21 mouse cellular contexts compared by ENCODE assay signal in the genomic region with DNA sequence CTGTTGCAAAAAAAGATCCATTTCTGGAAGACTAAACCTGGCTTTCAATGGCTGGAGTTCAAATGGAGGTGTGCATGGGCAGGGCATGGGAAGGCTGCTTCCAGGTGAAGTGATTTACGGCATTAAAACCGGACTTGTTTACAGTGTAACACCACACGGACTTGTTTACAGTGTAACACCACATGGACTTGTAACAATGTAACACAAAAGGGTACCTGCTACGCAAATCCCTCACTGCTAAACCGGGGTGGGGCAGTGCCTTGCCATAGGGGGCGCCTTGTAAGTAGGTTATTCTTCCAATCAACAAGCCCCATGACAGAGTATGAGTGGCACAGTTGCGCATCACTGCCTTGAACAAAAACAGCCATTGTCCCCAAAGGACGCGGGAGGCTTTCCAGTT. TPM values are rescaled to one million over a fixed set of nuclear protein-coding genes. Genes with fewer than 3 reads are reported as not detected.
DNase-seq lines count a peak whose midpoint lies in the region; ATAC-seq and TF ChIP-seq lines count a peak whose summit lies in the region.
"Had no signal": no experiment of that assay in that cellular context is flagged by ENCODE, and none has a peak within 500 bp of the region (broad histone marks: within the 10 kb centered on the region; RNA-seq: fewer than 3 reads in every experiment).

No protein-coding gene starts in this region.

- 81% methylated on average over 9 of the region's 9 CpGs for WGBS in heart, embryonic 10.5 days
- 80% methylated on average over 9 of the region's 9 CpGs for WGBS in heart, embryonic 12.5 days
- WGBS in kidney, postnatal 0 days, result 58% methylated on average over 9 of the region's 9 CpGs
- WGBS in intestine, embryonic 15.5 days, result 59% methylated on average over 9 of the region's 9 CpGs

- no peaks in the 10 kb centered on the region for H3K27me3 ChIP-seq in heart, embryonic 10.5 days (ENCODE audit: insufficient read depth, poor library complexity, severe bottlenecking)
- H3K27me3 ChIP-seq in heart, embryonic 12.5 days (replicated peaks), result no peaks in the 10 kb centered on the region
- no peaks in the 10 kb centered on the region for H3K27me3 ChIP-seq in kidney, postnatal 0 days (ENCODE audit: insufficient read depth, low read length)
- H3K27me3 ChIP-seq in intestine, embryonic 15.5 days (replicated peaks), result no peaks in the 10 kb centered on the region
- H3K27me3 ChIP-seq: forebrain, embryonic 13.5 days; heart, embryonic 15.5 days; limb, embryonic 13.5 days; midbrain, embryonic 13.5 days; neural tube, embryonic 13.5 days had no signal

- no peaks in the 10 kb centered on the region for H3K9me3 ChIP-seq in heart, embryonic 10.5 days
- no peaks in the 10 kb centered on the region for H3K9me3 ChIP-seq in heart, embryonic 12.5 days (replicated peaks)
- H3K9me3 ChIP-seq in kidney, postnatal 0 days (replicated peaks; ENCODE audit: low read length), result no peaks in the 10 kb centered on the region
- H3K9me3 ChIP-seq in intestine, embryonic 15.5 days, result no peaks in the 10 kb centered on the region
- H3K9me3 ChIP-seq: forebrain, embryonic 13.5 days; heart, embryonic 15.5 days; limb, embryonic 13.5 days; midbrain, embryonic 13.5 days; neural tube, embryonic 13.5 days had no signal

- ATAC-seq in heart, embryonic 12.5 days (ENCODE audit: insufficient number of reproducible peaks, low FRiP score), result no peak
- ATAC-seq in kidney, postnatal 0 days (replicated peaks; ENCODE audit: low FRiP score, low read depth), result no peak
- ATAC-seq in intestine, embryonic 15.5 days, result no peak
- ATAC-seq: activated CD4-positive, CD25-positive, alpha-beta regulatory T cell, adult 4 months; forebrain, embryonic 13.5 days; inflammation-experienced regulatory T-cells, adult 6 months; midbrain, embryonic 13.5 days had no signal

- peak overlapping the region; percentile 83 for H3K27ac ChIP-seq in heart, embryonic 10.5 days
- no peak overlapping the region for H3K27ac ChIP-seq in heart, embryonic 12.5 days (ENCODE audit: poor library complexity, severe bottlenecking)
- H3K27ac ChIP-seq in kidney, postnatal 0 days, result no peak overlapping the region
- H3K27ac ChIP-seq in intestine, embryonic 15.5 days, result peak overlapping the region; percentile 51; the same call in 1 of the 2 replicates
- H3K27ac ChIP-seq: forebrain, embryonic 13.5 days; liver, embryonic 14.5 days; macrophage; midbrain, embryonic 13.5 days; neural tube, embryonic 13.5 days had no signal

- H3K4me3 ChIP-seq in heart, embryonic 10.5 days, result no peak overlapping the region
- H3K4me3 ChIP-seq in heart, embryonic 12.5 days, result no peak overlapping the region
- H3K4me3 ChIP-seq in kidney, postnatal 0 days (replicated peaks; ENCODE audit: low read depth, low read length), result no peak overlapping the region
- no peak overlapping the region for H3K4me3 ChIP-seq in intestine, embryonic 15.5 days (replicated peaks)
- H3K4me3 ChIP-seq: forebrain, embryonic 13.5 days; heart, embryonic 15.5 days; limb, embryonic 13.5 days; midbrain, embryonic 13.5 days; neural tube, embryonic 13.5 days had no signal

- H3K4me1 ChIP-seq in heart, embryonic 10.5 days, result peaks cover 60% of the 10 kb centered on the region
- peaks cover 42% of the 10 kb centered on the region for H3K4me1 ChIP-seq in heart, embryonic 12.5 days (replicated peaks)
- H3K4me1 ChIP-seq in kidney, postnatal 0 days (replicated peaks; ENCODE audit: insufficient read depth, low read length), result peaks cover 42% of the 10 kb centered on the region
- peaks cover 40% of the 10 kb centered on the region for H3K4me1 ChIP-seq in intestine, embryonic 15.5 days (replicated peaks)

- H3K9ac ChIP-seq in heart, embryonic 12.5 days, result no peak overlapping the region
- no peak overlapping the region for H3K9ac ChIP-seq in kidney, postnatal 0 days (ENCODE audit: low read depth, low read length)
- H3K9ac ChIP-seq in intestine, embryonic 15.5 days, result no peak overlapping the region
- H3K9ac ChIP-seq: forebrain, embryonic 13.5 days; heart, embryonic 15.5 days; limb, embryonic 13.5 days; liver, embryonic 14.5 days; midbrain, embryonic 13.5 days; neural tube, embryonic 13.5 days had no signal

- peak; percentile 33; the same call in 1 of the 2 replicates for TF ChIP-seq CTCF in kidney, postnatal 0 days (IDR thresholded peaks at IDR 0.05; ENCODE audit: low read depth)

- no peak for DNase-seq in heart, embryonic 10.5 days (ENCODE audit: low spot score)
- no peak for DNase-seq in kidney, postnatal 0 days (ENCODE audit: low spot score)
- DNase-seq in kidney, adult 9 months, result no peak
- peak; percentile 67 for DNase-seq in ES-CJ7 (ENCODE audit: low read depth, low spot score)
- no peak for DNase-seq in ovary, postnatal 14 days (ENCODE audit: low spot score)
- DNase-seq: cerebellum, adult 11 months; gastrocnemius, postnatal 10 days; heart, adult 18-20 months; thymus, adult 2 months had no signal

- H3K36me3 ChIP-seq in heart, embryonic 10.5 days, result peaks cover 35% of the 10 kb centered on the region
- H3K36me3 ChIP-seq in heart, embryonic 12.5 days, result peaks cover 3% of the 10 kb centered on the region; the same call in 1 of the 2 replicates
- H3K36me3 ChIP-seq in kidney, postnatal 0 days (ENCODE audit: insufficient read depth, low read length), result 0 out of 2 replicates have a peak, but pooled peaks cover 3% of the 10 kb centered on the region
- no peaks in the 10 kb centered on the region for H3K36me3 ChIP-seq in intestine, embryonic 15.5 days
- H3K36me3 ChIP-seq: heart, embryonic 15.5 days; midbrain, embryonic 13.5 days; neural tube, embryonic 13.5 days had no signal

- H3K4me2 ChIP-seq in heart, embryonic 12.5 days, result no peak overlapping the region
- H3K4me2 ChIP-seq in kidney, postnatal 0 days (ENCODE audit: low read length), result no peak overlapping the region
- no peak overlapping the region for H3K4me2 ChIP-seq in intestine, embryonic 15.5 days (replicated peaks)
- H3K4me2 ChIP-seq: forebrain, embryonic 13.5 days; heart, embryonic 15.5 days; limb, embryonic 13.5 days; midbrain, embryonic 13.5 days; neural tube, embryonic 13.5 days had no signal

RNA-seq across cellular contexts. Expression of gene Hmga2, which starts 44.2 kb away (rescaled TPM):
- polyA plus RNA-seq in heart, embryonic 10.5 days (2016; fragmentation: Nextera tagmentation; extraction: Ambion mirVana), result 33.2 and 82.1 TPM in 2 replicates
- polyA plus RNA-seq in heart, embryonic 12.5 days (2016; fragmentation: Nextera tagmentation; extraction: Ambion mirVana), result 21.3 and 23.3 TPM in 2 replicates
- polyA plus RNA-seq in kidney, postnatal 0 days (2015; fragmentation: Nextera tagmentation; extraction: Ambion mirVana), result 7.8 and 8.1 TPM in 2 replicates
- 33.9 and 41.2 TPM in 2 replicates for polyA plus RNA-seq in intestine, embryonic 15.5 days (2015; fragmentation: Nextera tagmentation; extraction: Ambion mirVana)
- polyA plus RNA-seq: urinary bladder, adult 2 months had no signal

Comparison
In these comparisons a context has a peak if more than half of its experiments do, and no peak if none do; other contexts are left out.
1. H3K27ac ChIP-seq: peak in heart, embryonic 10.5 days (single experiment) and intestine, embryonic 15.5 days (single experiment); none in heart, embryonic 12.5 days (single experiment) and kidney, postnatal 0 days (single experiment).